Mouse (Mus musculus) liver, embryonic 11.5 days (tissue): Measurements from ENCODE around the gene Cxcl14. TPM values are rescaled to one million over a fixed set of nuclear protein-coding genes. Genes with fewer than 3 reads are reported as not detected.

Source experiments
- ATAC-seq: fragments of 200-750 bp; cut with Nextera tagmentation; replicated peaks from 2 replicates; pipeline ENCODE4 v1.8.0; 2017; ENCODE audit warnings: moderate number of reproducible peaks, mild to moderate bottlenecking, moderate TSS enrichment, moderate library complexity; ENCODE audit not compliant: low FRiP score
- DNase-seq: peaks from one replicate; pipeline ENCODE4 v3.0.0-alpha.2; 2017; ENCODE audit warnings: low spot score
- H3K27ac ChIP-seq: fragments of 300-500 bp; sonication (generic); 2 replicates; pipeline ENCODE4 v1.5.1; 2014; ENCODE audit warnings: mild to moderate bottlenecking, low read depth, low read length, control low read depth
- H3K27me3 ChIP-seq: fragments of 300-500 bp; sonication (generic); replicated peaks from 2 replicates; pipeline ENCODE4 v1.6.1; 2014; ENCODE audit warnings: low read length, mixed read lengths; ENCODE audit not compliant: control insufficient read depth, insufficient read depth
- H3K36me3 ChIP-seq: fragments of 300-500 bp; sonication (generic); 2 replicates; pipeline ENCODE4 v1.6.1; 2014; ENCODE audit warnings: mild to moderate bottlenecking, low read length, moderate library complexity, mixed read lengths; ENCODE audit not compliant: control insufficient read depth, insufficient read depth
- H3K4me1 ChIP-seq: fragments of 300-500 bp; sonication (generic); replicated peaks from 2 replicates; pipeline ENCODE4 v1.6.1; 2014; ENCODE audit warnings: low read length, mixed read lengths; ENCODE audit not compliant: control insufficient read depth, insufficient read depth
- H3K4me2 ChIP-seq: fragments of 300-500 bp; sonication (generic); 2 replicates; pipeline ENCODE4 v1.6.1; 2014; ENCODE audit warnings: mild to moderate bottlenecking, control low read depth, moderate library complexity
- H3K4me3 ChIP-seq: fragments of 300-500 bp; sonication (generic); 2 replicates; pipeline ENCODE4 v1.5.1; 2014; ENCODE audit warnings: low read depth, low read length, control low read depth
- H3K9ac ChIP-seq: fragments of 300-500 bp; sonication (generic); 2 replicates; pipeline ENCODE4 v1.6.1; 2014; ENCODE audit warnings: low read depth, low read length, control low read depth
- H3K9me3 ChIP-seq: fragments of 300-500 bp; sonication (generic); 2 replicates; pipeline ENCODE4 v1.6.1; 2016; ENCODE audit warnings: low read length, inconsistent platforms, mixed read lengths; ENCODE audit not compliant: control insufficient read depth
- WGBS: fragments of 180-500 bp; shearing (Covaris S2); extraction: QIAGEN DNeasy Blood & Tissue Kit; methylation state at CpG from one replicate; pipeline ENCODE4 v1.1.7; 2014; 5-methylcytosine and 5-hydroxymethylcytosine counted together
- polyA plus RNA-seq: library from polyadenylated mRNA; unstranded; fragments of >200 nt; fragmentation: Nextera tagmentation; extraction: Ambion mirVana; gene quantifications from 2 replicates; pipeline ENCODE4 v1.2.1, GENCODE M21; 2014

The Cxcl14 gene
- polyA plus RNA-seq, 1 experiment from 2014 or later = 5.9 TPM

- no peak for ATAC-seq
- 73% methylated on average over 6 of the region's 6 CpGs for WGBS
- Histone ChIP-seq H3K9me3 (no peaks in the 10 kb centered on the region), H3K4me1 (no peaks in the 10 kb centered on the region), H3K4me3 (no peak overlapping the region), H3K9ac (no peak overlapping the region), H3K27ac (no peak overlapping the region), H3K36me3 (no peaks in the 10 kb centered on the region), H3K4me2 (no peak overlapping the region), H3K27me3 (0 out of 2 replicates have a peak, but pooled peaks cover 3% of the 10 kb centered on the region)
- DNase-seq = no peak
These were observed 36.0 kb upstream of the Cxcl14 start for GRCm38 (mm10) chr13:56332356-56332755.

GRCm38 (mm10) chr13:56330603-56331455, 34.5 kb upstream of the Cxcl14 start:
- Histone ChIP-seq H3K36me3 (no peaks in the 10 kb centered on the region), H3K4me2 (no peak overlapping the region), H3K27ac (no peak overlapping the region), H3K4me3 (no peak overlapping the region), H3K9ac (no peak overlapping the region), H3K4me1 (no peaks in the 10 kb centered on the region), H3K27me3 (0 out of 2 replicates have a peak, but pooled peaks cover 3% of the 10 kb centered on the region), H3K9me3 (no peaks in the 10 kb centered on the region)
- WGBS = 56% methylated on average over 10 of the region's 10 CpGs
- no peak for DNase-seq
- ATAC-seq = no peak

GRCm38 (mm10) chr13:56329769-56330168, 33.4 kb upstream of the Cxcl14 start:
- H3K4me3 ChIP-seq = no peak overlapping the region
- whole genome bisulfite sequencing = 81% methylated on average over 6 of the region's 6 CpGs
- H3K4me2 ChIP-seq = no peak overlapping the region
- H3K27ac ChIP-seq = no peak overlapping the region
- no peaks in the 10 kb centered on the region for H3K9me3 ChIP-seq
- 0 out of 2 replicates have a peak, but pooled peaks cover 3% of the 10 kb centered on the region for H3K27me3 ChIP-seq
- no peaks in the 10 kb centered on the region for H3K36me3 ChIP-seq
- H3K9ac ChIP-seq = no peak overlapping the region
- no peaks in the 10 kb centered on the region for H3K4me1 ChIP-seq
- no peak for ATAC-seq
- DNase-seq = no peak

GRCm38 (mm10) chr13:56329165-56329564, 32.8 kb upstream of the Cxcl14 start:
- WGBS = 82% methylated on average over 6 of the region's 6 CpGs
- no peak overlapping the region for H3K9ac ChIP-seq

GRCm38 (mm10) chr13:56327779-56328178, 31.4 kb upstream of the Cxcl14 start:
- H3K4me3 ChIP-seq = no peak overlapping the region
- WGBS = 25% methylated on average over 6 of the region's 6 CpGs
- ATAC-seq (no peak), DNase-seq (no peak)
- no peaks in the 10 kb centered on the region for H3K4me1 ChIP-seq
- no peaks in the 10 kb centered on the region for H3K9me3 ChIP-seq
- no peak overlapping the region for H3K9ac ChIP-seq
- H3K27me3 ChIP-seq = 0 out of 2 replicates have a peak, but pooled peaks cover 3% of the 10 kb centered on the region
- no peaks in the 10 kb centered on the region for H3K36me3 ChIP-seq
- no peak overlapping the region for H3K27ac ChIP-seq
- H3K4me2 ChIP-seq = no peak overlapping the region

More at GRCm38 (mm10) chr13:56329165-56329564, 32.8 kb upstream of the Cxcl14 start:
- no peak overlapping the region for H3K27ac ChIP-seq
- H3K4me1 ChIP-seq = no peaks in the 10 kb centered on the region
- ATAC-seq (no peak), DNase-seq (no peak)
- no peaks in the 10 kb centered on the region for H3K36me3 ChIP-seq
- 0 out of 2 replicates have a peak, but pooled peaks cover 3% of the 10 kb centered on the region for H3K27me3 ChIP-seq
- H3K9me3 ChIP-seq = no peaks in the 10 kb centered on the region
- H3K4me3 ChIP-seq = no peak overlapping the region
- H3K4me2 ChIP-seq = no peak overlapping the region

- 87% methylated on average over 7 of the region's 7 CpGs for WGBS
- no peaks in the 10 kb centered on the region for H3K27me3 ChIP-seq
- H3K4me3 ChIP-seq = no peak overlapping the region
- no peak overlapping the region for H3K27ac ChIP-seq
- H3K36me3 ChIP-seq = no peaks in the 10 kb centered on the region
- H3K4me2 ChIP-seq = no peak overlapping the region
- DNase-seq = no peak
- no peak for ATAC-seq
- no peaks in the 10 kb centered on the region for H3K4me1 ChIP-seq
- H3K9ac ChIP-seq = no peak overlapping the region
- H3K9me3 ChIP-seq = no peaks in the 10 kb centered on the region
These were observed 25.3 kb upstream of the Cxcl14 start for GRCm38 (mm10) chr13:56321635-56322034.

GRCm38 (mm10) chr13:56316930-56317329, 20.6 kb upstream of the Cxcl14 start:
- ATAC-seq = no peak

GRCm38 (mm10) chr13:56315201-56315600, 18.9 kb upstream of the Cxcl14 start:
- ATAC-seq = no peak
- H3K9ac ChIP-seq = no peak overlapping the region

More at GRCm38 (mm10) chr13:56316930-56317329, 20.6 kb upstream of the Cxcl14 start:
- Histone ChIP-seq H3K9ac (no peak overlapping the region), H3K4me2 (no peak overlapping the region), H3K27me3 (no peaks in the 10 kb centered on the region), H3K9me3 (no peaks in the 10 kb centered on the region), H3K4me3 (no peak overlapping the region), H3K4me1 (no peaks in the 10 kb centered on the region), H3K27ac (no peak overlapping the region), H3K36me3 (no peaks in the 10 kb centered on the region)
- 74% methylated on average over 4 of the region's 4 CpGs for WGBS
- DNase-seq = no peak

GRCm38 (mm10) chr13:56305058-56305457, 8.7 kb upstream of the Cxcl14 start:
- DNase-seq = no peak
- no peak overlapping the region for H3K4me2 ChIP-seq

More at GRCm38 (mm10) chr13:56315201-56315600, 18.9 kb upstream of the Cxcl14 start:
- no peak for DNase-seq
- no peak overlapping the region for H3K4me3 ChIP-seq
- no peaks in the 10 kb centered on the region for H3K9me3 ChIP-seq
- no peaks in the 10 kb centered on the region for H3K27me3 ChIP-seq
- H3K27ac ChIP-seq = no peak overlapping the region
- no peak overlapping the region for H3K4me2 ChIP-seq
- H3K36me3 ChIP-seq = no peaks in the 10 kb centered on the region
- H3K4me1 ChIP-seq = no peaks in the 10 kb centered on the region
- WGBS = 48% methylated on average over 3 of the region's 3 CpGs

More at GRCm38 (mm10) chr13:56305058-56305457, 8.7 kb upstream of the Cxcl14 start:
- Histone ChIP-seq H3K27me3 (no peaks in the 10 kb centered on the region; the same call in 1 of the 2 replicates), H3K36me3 (no peaks in the 10 kb centered on the region), H3K9me3 (no peaks in the 10 kb centered on the region), H3K4me3 (no peak overlapping the region), H3K9ac (no peak overlapping the region), H3K4me1 (no peaks in the 10 kb centered on the region), H3K27ac (no peak overlapping the region)
- 70% methylated on average over 12 of the region's 12 CpGs for WGBS
- ATAC-seq = no peak
